Mouse (Mus musculus): ENCODE measurements around the gene Tex33.
"Not testable (repeated sequence)": the region's sequence is repeated elsewhere in the genome, so short reads cannot be mapped to it uniquely, and the experiment has no call there.

The Tex33 gene

GRCm38 (mm10) chr15:78382115-78382514 lies 13.6 kb downstream of the Tex33 start:
- in situ Hi-C loops (cut with MboI; ENCODE audit: unreplicated experiment in 2 of 2) = no loop called here

- in situ Hi-C loops (cut with MboI; ENCODE audit: unreplicated experiment in 2 of 2) = no loop called here
Measured at GRCm38 (mm10) chr15:78380741-78381140, 15.0 kb downstream of the Tex33 start.

GRCm38 (mm10) chr15:78380208-78380607 lies 15.5 kb downstream of the Tex33 start:
- in situ Hi-C loops (cut with MboI; ENCODE audit: unreplicated experiment in 2 of 2) = no loop called here

- in situ Hi-C loops (cut with MboI; ENCODE audit: unreplicated experiment in 2 of 2) = no loop called here
Measured at GRCm38 (mm10) chr15:78378556-78378955, 17.2 kb downstream of the Tex33 start.

GRCm38 (mm10) chr15:78377859-78378258 lies 17.9 kb downstream of the Tex33 start:
- in situ Hi-C loops (cut with MboI; ENCODE audit: unreplicated experiment in 2 of 2) = no loop called here

- in situ Hi-C loops (cut with MboI; ENCODE audit: unreplicated experiment in 2 of 2) = loop anchor here in 1 of 2 experiments (25.0 kb wide), 1 partner anchor 587 kb away; no protein-coding TSS in a partner anchor
Measured at GRCm38 (mm10) chr15:78374204-78374603, 21.5 kb downstream of the Tex33 start.

GRCm38 (mm10) chr15:78372796-78373195 lies 22.9 kb downstream of the Tex33 start:
- in situ Hi-C loops (cut with MboI; ENCODE audit: unreplicated experiment in 2 of 2) = loop anchor here in 1 of 2 experiments (25.0 kb wide), 1 partner anchor 585 kb away; no protein-coding TSS in a partner anchor

GRCm38 (mm10) chr15:78369641-78370040 lies 26.1 kb downstream of the Tex33 start:
- in situ Hi-C loops (cut with MboI; ENCODE audit: unreplicated experiment in 2 of 2) = loop anchor here (5.0 to 25.0 kb wide), 4 partner anchors 187 to 582 kb away; no protein-coding TSS in a partner anchor

GRCm38 (mm10) chr15:78368926-78369346 lies 26.8 kb downstream of the Tex33 start:
- in situ Hi-C loops (cut with MboI; ENCODE audit: unreplicated experiment in 2 of 2) = loop anchor here (5.0 to 25.0 kb wide), 4 partner anchors 187 to 582 kb away; no protein-coding TSS in a partner anchor

GRCm38 (mm10) chr15:78367811-78368210 lies 27.9 kb downstream of the Tex33 start:
- in situ Hi-C loops (cut with MboI; ENCODE audit: unreplicated experiment in 2 of 2) = loop anchor here (5.0 to 25.0 kb wide), 4 partner anchors 186 to 581 kb away; no protein-coding TSS in a partner anchor

- in situ Hi-C loops (cut with MboI; ENCODE audit: unreplicated experiment in 2 of 2) = loop anchor here (5.0 to 25.0 kb wide), 4 partner anchors 185 to 580 kb away; no protein-coding TSS in a partner anchor
Measured at GRCm38 (mm10) chr15:78366875-78367274, 28.8 kb downstream of the Tex33 start.

GRCm38 (mm10) chr15:78365916-78366315 lies 29.8 kb downstream of the Tex33 start:
- in situ Hi-C loops (cut with MboI; ENCODE audit: unreplicated experiment in 2 of 2) = loop anchor here (5.0 to 25.0 kb wide), 4 partner anchors 184 to 579 kb away; no protein-coding TSS in a partner anchor

GRCm38 (mm10) chr15:78355548-78355947 lies 40.2 kb downstream of the Tex33 start:
- in situ Hi-C loops (cut with MboI; ENCODE audit: unreplicated experiment in 2 of 2) = loop anchor here (10.0 to 25.0 kb wide), 2 partner anchors 179 to 568 kb away; partner anchors contain the start of gene C1qtnf6 (in 1 of the 2)

GRCm38 (mm10) chr15:78354958-78355357 lies 40.8 kb downstream of the Tex33 start:
- in situ Hi-C loops (cut with MboI; ENCODE audit: unreplicated experiment in 2 of 2) = loop anchor here (10.0 to 25.0 kb wide), 2 partner anchors 180 to 568 kb away; partner anchors contain the start of gene C1qtnf6 (in 1 of the 2)

- in situ Hi-C loops (cut with MboI; ENCODE audit: unreplicated experiment in 2 of 2) = loop anchor here (10.0 to 25.0 kb wide), 2 partner anchors 183 to 564 kb away; partner anchors contain the start of gene C1qtnf6 (in 1 of the 2)
Measured at GRCm38 (mm10) chr15:78351586-78352165, 44.0 kb downstream of the Tex33 start.

GRCm38 (mm10) chr15:78344567-78344966 lies 51.1 kb downstream of the Tex33 start:
- in situ Hi-C loops (cut with MboI; ENCODE audit: unreplicated experiment in 2 of 2) = no loop called here

GRCm38 (mm10) chr15:78343683-78344082 lies 52.0 kb downstream of the Tex33 start:
- in situ Hi-C loops (cut with MboI; ENCODE audit: unreplicated experiment in 2 of 2) = no loop called here

- in situ Hi-C loops (cut with MboI; ENCODE audit: unreplicated experiment in 2 of 2) = not testable (repeated sequence)
Measured at GRCm38 (mm10) chr15:78340919-78341318, 54.8 kb downstream of the Tex33 start.

- in situ Hi-C loops (cut with MboI; ENCODE audit: unreplicated experiment in 2 of 2) = loop anchor here (5.0 to 10.0 kb wide), 3 partner anchors 83 to 158 kb away; no protein-coding TSS in a partner anchor
Measured at GRCm38 (mm10) chr15:78339627-78340423, 55.9 kb downstream of the Tex33 start.

GRCm38 (mm10) chr15:78334380-78334779 lies 61.3 kb downstream of the Tex33 start:
- in situ Hi-C loops (cut with MboI; ENCODE audit: unreplicated experiment in 2 of 2) = loop anchor here in 1 of 2 experiments (10.0 kb wide), 1 partner anchor 150 kb away; no protein-coding TSS in a partner anchor

GRCm38 (mm10) chr15:78332981-78333380 lies 62.7 kb downstream of the Tex33 start:
- in situ Hi-C loops (cut with MboI; ENCODE audit: unreplicated experiment in 2 of 2) = loop anchor here in 1 of 2 experiments (10.0 kb wide), 1 partner anchor 148 kb away; no protein-coding TSS in a partner anchor

Data from v-Abl transformed pro-B cells (cell line).